Mouse (Mus musculus): ENCODE results near the gene Nkain1. TPM values are rescaled to one million over a fixed set of nuclear protein-coding genes. Genes with fewer than 3 reads are reported as not detected.
A peak's percentile ranks its signal among the peaks of the same experiment; 100 is the strongest.

The Nkain1 gene
- polyA plus RNA-seq, 1 experiment from 2014 or later: 2.9 TPM

DNA sequence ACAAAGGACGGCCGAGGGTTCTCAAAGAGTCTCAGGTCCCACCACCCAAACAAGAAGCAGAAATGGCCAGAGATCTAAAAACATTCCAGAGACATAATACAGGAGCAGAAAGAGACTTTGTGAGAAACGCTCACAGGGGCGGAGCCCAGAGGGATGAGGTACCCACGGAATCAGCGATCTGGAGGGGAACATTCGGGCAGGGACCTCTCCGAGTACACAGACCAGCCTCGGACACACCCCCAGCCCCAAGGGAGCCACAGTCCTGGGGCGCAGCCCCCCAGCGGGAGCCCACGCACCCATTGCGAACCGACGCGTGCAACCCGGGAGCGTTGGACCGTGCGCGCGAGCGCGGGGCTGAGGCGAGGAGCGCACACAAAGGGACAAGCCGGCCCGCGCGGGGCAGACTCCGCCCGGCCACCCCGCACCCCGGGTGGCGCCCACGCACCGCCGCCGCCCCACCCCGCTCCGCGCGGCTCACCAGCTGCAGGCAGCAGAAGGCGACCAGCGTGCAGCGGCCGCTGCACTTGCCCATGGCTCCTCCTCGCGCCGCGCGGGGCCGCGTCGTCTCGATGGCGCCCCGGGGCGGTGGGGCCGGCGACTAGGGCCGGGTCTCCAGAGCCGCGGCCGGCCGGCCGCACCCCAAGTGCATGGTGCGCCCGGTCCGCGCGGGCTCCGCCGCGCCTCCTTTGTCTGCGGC, 474 bp downstream of the Nkain1 start:
- H3K4me2 ChIP-seq: peak overlapping the region; percentile 97
- H3K4me3 ChIP-seq (ENCODE audit: low read depth, low read length): peak overlapping the region; percentile 76
- no peak overlapping the region for H3K27ac ChIP-seq (ENCODE audit: low read depth)
- no peaks in the 10 kb centered on the region for H3K9me3 ChIP-seq (ENCODE audit: low read depth, low read length)
- peak; percentile 61 for ATAC-seq (ENCODE audit: insufficient read depth)
- peaks cover 9% of the 10 kb centered on the region for H3K4me1 ChIP-seq (ENCODE audit: insufficient read depth)
- under 1% methylated on average over 56 of the region's 76 CpGs for WGBS
- 0 out of 2 replicates have a peak, but pooled peaks cover 4% of the 10 kb centered on the region for H3K27me3 ChIP-seq (ENCODE audit: insufficient read depth, low read length)
- H3K36me3 ChIP-seq (ENCODE audit: insufficient read depth): no peaks in the 10 kb centered on the region
- peak; percentile 49 for DNase-seq
- peak overlapping the region; percentile 71 for H3K9ac ChIP-seq
- no peak for TF ChIP-seq CTCF (IDR thresholded peaks at IDR 0.05; ENCODE audit: low read depth)

DNA sequence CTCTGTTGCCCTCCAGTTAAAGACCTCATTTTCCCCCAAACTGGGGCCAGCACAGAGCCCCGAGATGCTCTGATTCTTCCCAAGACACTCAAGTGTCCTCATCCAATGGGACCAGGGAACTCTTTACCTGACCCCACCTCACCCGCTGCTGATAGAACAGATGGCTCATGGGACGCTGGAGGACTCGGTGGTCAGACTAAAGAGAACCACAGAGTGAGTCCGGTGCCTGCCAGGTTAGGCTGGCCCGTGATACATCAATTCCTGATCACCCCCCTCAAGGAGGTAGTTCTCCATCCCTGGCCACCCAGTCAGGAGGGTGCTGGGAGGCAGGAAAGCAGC, 992 bp downstream of the Nkain1 start:
- Histone ChIP-seq H3K9ac (peak overlapping the region; percentile 71), H3K4me2 (peak overlapping the region; percentile 97), H3K4me3 (ENCODE audit: low read depth, low read length) (peak overlapping the region; percentile 76), H3K36me3 (ENCODE audit: insufficient read depth) (no peaks in the 10 kb centered on the region), H3K4me1 (ENCODE audit: insufficient read depth) (peaks cover 9% of the 10 kb centered on the region), H3K27me3 (ENCODE audit: insufficient read depth, low read length) (0 out of 2 replicates have a peak, but pooled peaks cover 4% of the 10 kb centered on the region), H3K9me3 (ENCODE audit: low read depth, low read length) (no peaks in the 10 kb centered on the region), H3K27ac (ENCODE audit: low read depth) (no peak overlapping the region)
- ATAC-seq (ENCODE audit: insufficient read depth) (no peak), DNase-seq (no peak)
- WGBS: 2% methylated on average over 6 of the region's 6 CpGs
- TF ChIP-seq CTCF (IDR thresholded peaks at IDR 0.05; ENCODE audit: low read depth): no peak

DNA sequence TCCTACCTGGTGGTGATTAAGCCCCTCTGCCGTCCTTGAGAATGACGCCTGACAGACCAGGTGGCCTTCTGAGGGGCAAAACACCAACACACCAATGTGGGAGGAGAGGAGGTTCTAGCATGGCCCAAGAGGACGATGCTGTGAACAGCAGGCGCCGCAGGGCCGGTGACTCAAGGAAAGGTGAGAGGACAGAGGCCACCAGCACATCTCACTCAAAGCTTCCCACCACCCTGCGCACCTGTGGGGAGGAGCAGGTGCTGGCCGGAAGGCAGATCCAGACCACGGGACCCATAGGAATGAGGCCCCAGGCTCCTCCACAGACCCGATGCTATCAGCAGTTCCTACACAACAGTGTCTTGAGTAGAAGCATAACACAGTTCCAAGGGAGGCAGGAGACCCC, 1.4 kb downstream of the Nkain1 start:
- TF ChIP-seq CTCF (IDR thresholded peaks at IDR 0.05; ENCODE audit: low read depth): no peak
- H3K27ac ChIP-seq (ENCODE audit: low read depth): no peak overlapping the region
- peak overlapping the region; percentile 71; the same call in 1 of the 2 replicates for H3K9ac ChIP-seq
- 0 out of 2 replicates have a peak, but pooled peaks cover 4% of the 10 kb centered on the region for H3K27me3 ChIP-seq (ENCODE audit: insufficient read depth, low read length)
- WGBS: 16% methylated on average over 10 of the region's 10 CpGs
- DNase-seq (no peak), ATAC-seq (ENCODE audit: insufficient read depth) (no peak)
- H3K4me1 ChIP-seq (ENCODE audit: insufficient read depth): peaks cover 9% of the 10 kb centered on the region
- H3K36me3 ChIP-seq (ENCODE audit: insufficient read depth): no peaks in the 10 kb centered on the region
- H3K4me3 ChIP-seq (ENCODE audit: low read depth, low read length): peak overlapping the region; percentile 76
- H3K4me2 ChIP-seq: peak overlapping the region; percentile 97
- no peaks in the 10 kb centered on the region for H3K9me3 ChIP-seq (ENCODE audit: low read depth, low read length)

DNA sequence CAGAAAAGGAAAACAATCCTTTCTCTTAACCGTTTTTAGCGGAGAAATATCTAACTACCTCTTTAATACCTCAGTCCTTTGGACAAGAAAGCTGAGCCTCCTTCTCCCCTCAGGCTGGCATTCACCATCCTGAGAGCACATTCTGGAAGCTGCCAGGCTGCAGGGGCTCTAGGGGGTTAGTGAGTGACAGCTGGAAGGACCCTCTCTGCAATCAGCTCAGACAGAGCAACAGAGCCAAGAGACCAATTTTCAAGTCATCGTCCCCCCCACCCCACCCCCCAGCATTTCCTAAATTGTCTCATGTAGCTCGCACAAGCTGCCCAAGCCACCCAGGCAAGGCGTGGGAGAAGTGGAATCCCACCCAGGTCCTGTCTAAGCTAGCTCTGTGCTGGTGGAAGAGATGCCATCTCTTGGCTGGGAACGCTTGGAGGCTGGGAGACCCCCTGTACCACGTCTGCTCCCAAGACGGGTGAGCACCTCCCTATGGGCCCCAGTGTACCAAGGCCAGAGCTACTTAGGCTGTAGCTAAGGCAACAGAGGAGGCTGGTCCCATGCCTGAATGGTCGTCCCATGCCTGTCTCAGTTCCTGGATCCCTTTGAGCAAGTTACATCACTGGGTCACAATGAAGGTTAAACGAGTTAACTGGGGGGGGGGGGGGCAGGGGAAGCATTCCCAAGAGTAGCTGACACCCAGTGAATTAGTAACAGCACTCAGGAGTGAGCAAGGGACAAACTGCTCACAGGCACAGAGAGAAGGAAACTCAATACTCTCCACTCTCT, 2.8 kb downstream of the Nkain1 start:
- Histone ChIP-seq H3K27me3 (ENCODE audit: insufficient read depth, low read length) (0 out of 2 replicates have a peak, but pooled peaks cover 4% of the 10 kb centered on the region), H3K27ac (ENCODE audit: low read depth) (no peak overlapping the region), H3K4me2 (no peak overlapping the region), H3K9ac (no peak overlapping the region), H3K9me3 (ENCODE audit: low read depth, low read length) (no peaks in the 10 kb centered on the region), H3K36me3 (ENCODE audit: insufficient read depth) (no peaks in the 10 kb centered on the region), H3K4me1 (ENCODE audit: insufficient read depth) (peaks cover 9% of the 10 kb centered on the region), H3K4me3 (ENCODE audit: low read depth, low read length) (no peak overlapping the region)
- 56% methylated on average over 10 of the region's 10 CpGs for WGBS
- TF ChIP-seq CTCF (IDR thresholded peaks at IDR 0.05; ENCODE audit: low read depth): no peak
- DNase-seq (no peak), ATAC-seq (ENCODE audit: insufficient read depth) (no peak)

DNA sequence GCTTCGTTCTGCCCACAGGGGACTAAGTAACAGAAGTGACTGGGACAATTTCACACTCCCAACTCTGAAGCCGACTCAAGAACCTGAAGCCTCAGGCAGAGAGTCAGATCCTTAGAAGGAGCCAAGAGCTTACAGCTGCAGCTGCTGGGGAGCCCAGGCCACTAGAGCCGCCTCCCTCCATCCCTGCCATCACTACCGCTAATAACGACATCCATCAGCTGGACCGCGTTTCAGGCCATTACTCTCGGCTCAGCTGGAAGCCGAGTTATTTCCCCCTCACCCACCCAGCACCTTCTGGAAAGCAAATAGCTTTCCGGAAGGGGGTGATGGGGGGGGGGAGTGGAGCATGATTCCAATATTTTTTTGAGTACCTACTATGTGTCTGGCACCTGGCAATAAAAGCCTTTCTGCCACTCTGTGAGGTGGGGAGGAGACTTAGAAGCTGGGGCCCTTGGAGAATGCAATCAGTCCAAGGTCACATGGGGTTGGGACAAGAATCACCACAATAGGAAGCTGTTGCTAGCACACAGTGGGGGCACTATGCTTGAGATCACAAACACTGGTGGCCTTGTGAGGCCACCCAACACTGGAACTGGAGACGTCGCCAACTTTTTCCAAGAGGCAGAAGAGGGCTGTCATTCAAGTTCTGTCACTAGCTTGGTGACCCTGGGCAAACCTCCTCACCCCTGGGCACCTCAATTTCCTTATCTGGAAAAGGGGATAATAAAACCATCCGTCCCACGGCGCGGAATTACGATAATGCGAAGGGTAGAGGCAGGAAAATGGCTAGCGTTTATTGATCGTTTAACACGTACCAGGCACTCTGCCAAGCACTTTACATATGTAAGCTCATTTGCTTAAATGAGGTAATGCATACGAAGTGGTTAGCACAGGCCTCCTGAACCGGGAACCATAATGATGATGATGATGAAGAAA, 5.7 kb downstream of the Nkain1 start:
- Histone ChIP-seq H3K9me3 (ENCODE audit: low read depth, low read length) (no peaks in the 10 kb centered on the region), H3K36me3 (ENCODE audit: insufficient read depth) (no peaks in the 10 kb centered on the region), H3K4me2 (no peak overlapping the region), H3K27me3 (ENCODE audit: insufficient read depth, low read length) (0 out of 2 replicates have a peak, but pooled peaks cover 4% of the 10 kb centered on the region), H3K4me3 (ENCODE audit: low read depth, low read length) (no peak overlapping the region), H3K9ac (no peak overlapping the region), H3K27ac (ENCODE audit: low read depth) (no peak overlapping the region), H3K4me1 (ENCODE audit: insufficient read depth) (peaks cover 9% of the 10 kb centered on the region)
- WGBS: 62% methylated on average over 23 of the region's 23 CpGs
- TF ChIP-seq CTCF (IDR thresholded peaks at IDR 0.05; ENCODE audit: low read depth): no peak
- ATAC-seq (ENCODE audit: insufficient read depth): no peak
- DNase-seq: peak; percentile 53

DNA sequence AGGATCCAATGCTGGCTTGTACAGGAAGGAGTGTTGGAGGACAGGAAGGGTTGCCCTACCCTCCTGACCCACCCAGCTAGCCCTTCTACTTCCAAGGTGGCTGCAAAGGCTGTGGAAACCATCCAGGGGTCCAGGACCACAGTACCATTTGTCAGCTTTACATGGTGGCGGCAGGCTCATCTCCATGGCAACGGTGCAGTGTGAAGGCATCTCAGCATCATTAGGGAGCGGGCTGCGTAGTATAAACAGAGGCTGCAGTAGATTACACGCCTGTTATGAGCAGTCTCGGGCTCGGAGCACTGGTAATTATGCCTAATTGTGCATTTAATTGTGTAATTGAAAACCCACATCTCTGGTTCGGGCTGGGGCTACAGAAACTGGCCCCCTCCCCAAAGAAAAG, 10.2 kb downstream of the Nkain1 start:
- no peak for DNase-seq
- WGBS: 43% methylated on average over 8 of the region's 8 CpGs
- Histone ChIP-seq H3K36me3 (ENCODE audit: insufficient read depth) (no peaks in the 10 kb centered on the region), H3K9ac (no peak overlapping the region), H3K4me1 (ENCODE audit: insufficient read depth) (no peaks in the 10 kb centered on the region), H3K4me3 (ENCODE audit: low read depth, low read length) (no peak overlapping the region), H3K27me3 (ENCODE audit: insufficient read depth, low read length) (no peaks in the 10 kb centered on the region), H3K27ac (ENCODE audit: low read depth) (no peak overlapping the region), H3K4me2 (no peak overlapping the region), H3K9me3 (ENCODE audit: low read depth, low read length) (no peaks in the 10 kb centered on the region)
- ATAC-seq (ENCODE audit: insufficient read depth): no peak
- no peak for TF ChIP-seq CTCF (IDR thresholded peaks at IDR 0.05; ENCODE audit: low read depth)

Measured in lung, embryonic 14.5 days (tissue).